Mouse (Mus musculus) kidney, postnatal 36 days (tissue): Measurements from ENCODE around the gene Parp8.

Source experiments
- DNase-seq, 2 experiments: peaks; one replicate each; pipeline ENCODE4 v3.0.0; 2021 to 2022; ENCODE audit warnings: mixed read lengths in 2 of 2

Gene Parp8

GRCm38 (mm10) chr13:116811456-116811855, 213.9 kb downstream of the Parp8 start:
- no peak for DNase-seq
